Mouse (Mus musculus) mammary gland, adult 2 months (tissue): ENCODE measurements around the gene Sirpb1c. TPM values are rescaled to one million over a fixed set of nuclear protein-coding genes. Genes with fewer than 3 reads are reported as not detected.

Source experiments
- polyA plus RNA-seq: library from polyadenylated mRNA; depleted of rRNA; stranded (reverse); fragments of >200 nt; gene quantifications from 2 replicates; pipeline ENCODE4 v1.2.3, GENCODE M21; 2012; ENCODE audit warnings: low replicate concordance; rRNA removed

The Sirpb1c gene
- polyA plus RNA-seq, result 0.16 and 0.66 TPM in 2 replicates

DNA sequence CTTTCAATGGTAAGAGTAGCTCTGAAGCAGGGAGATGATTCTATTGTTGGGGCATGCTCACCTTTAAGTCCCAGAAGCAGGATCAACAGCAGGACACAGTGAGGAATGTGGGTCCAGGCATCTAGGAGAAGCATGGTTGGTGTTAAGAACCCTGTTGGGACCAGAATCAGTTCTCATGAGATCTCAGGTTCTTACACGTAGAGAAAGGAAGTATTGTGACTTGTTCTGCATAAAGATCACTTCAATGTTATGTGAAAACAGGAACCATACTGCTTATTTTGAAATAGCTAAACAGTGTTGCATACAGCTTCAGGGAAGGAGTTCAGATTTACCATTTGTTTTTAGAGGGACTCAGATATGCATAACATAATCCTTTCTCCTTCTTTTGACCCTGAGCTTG, at the start of gene Sirpb1c:
TSS of gene Sirpb1c (minus strand) at position 249 of the 400 bp plus-strand sequence.

Other genes with a start within 250 kb of the Sirpb1c start
- gene Gm5150, start 157.9 kb upstream of the Sirpb1c start, polyA plus RNA-seq, result 0.19 TPM in 1 of 2 replicates, not detected in the other